Mouse (Mus musculus) liver, postnatal 0 days (tissue): ENCODE data around the gene Stx8. TPM values are rescaled to one million over a fixed set of nuclear protein-coding genes. Genes with fewer than 3 reads are reported as not detected.

Experiments
- ATAC-seq: fragments of 200-750 bp; cut with Nextera tagmentation; 2 replicates; pipeline ENCODE4 v1.8.0; 2017; ENCODE audit warnings: mild to moderate bottlenecking, moderate library complexity
- DNase-seq: peaks from one replicate; pipeline ENCODE4 v3.0.0-alpha.2; 2016
- H3K27ac ChIP-seq: fragments of 300-500 bp; sonication (generic); 2 replicates; pipeline ENCODE4 v1.5.1; 2014; ENCODE audit warnings: antibody characterized with exemption, moderate library complexity, mild to moderate bottlenecking, low read depth
- H3K27me3 ChIP-seq: fragments of 300-500 bp; sonication (generic); 2 replicates; pipeline ENCODE4 v1.6.1; 2014; ENCODE audit warnings: low read length, control low read depth, mixed read lengths; ENCODE audit not compliant: insufficient read depth
- H3K36me3 ChIP-seq: fragments of 300-500 bp; sonication (generic); replicated peaks from 2 replicates; pipeline ENCODE4 v1.6.1; 2014; ENCODE audit warnings: mild to moderate bottlenecking, control low read depth, low read length, moderate library complexity, mixed read lengths; ENCODE audit not compliant: insufficient read depth
- H3K4me1 ChIP-seq: fragments of 300-500 bp; sonication (generic); 2 replicates; pipeline ENCODE4 v1.6.1; 2014; ENCODE audit warnings: antibody characterized with exemption, mild to moderate bottlenecking, control low read depth; ENCODE audit not compliant: insufficient read depth
- H3K4me2 ChIP-seq: fragments of 300-500 bp; sonication (generic); 2 replicates; pipeline ENCODE4 v1.6.1; 2014; ENCODE audit warnings: low read depth, mild to moderate bottlenecking, low read length, moderate library complexity, mixed read lengths
- H3K4me3 ChIP-seq: fragments of 300-500 bp; sonication (generic); 2 replicates; pipeline ENCODE4 v1.5.1; 2014; ENCODE audit warnings: low read depth, low read length
- H3K9ac ChIP-seq: fragments of 300-500 bp; sonication (generic); replicated peaks from 2 replicates; pipeline ENCODE4 v1.6.1; 2014; ENCODE audit warnings: mild to moderate bottlenecking, moderate library complexity
- H3K9me3 ChIP-seq: fragments of 300-500 bp; sonication (generic); 2 replicates; pipeline ENCODE4 v1.6.1; 2016; ENCODE audit warnings: mild to moderate bottlenecking, control low read depth, low read length, mixed read lengths
- CTCF ChIP-seq: sonication (generic); IDR thresholded peaks from 2 replicates; pipeline ENCODE4 v1.5.1; 2016; ENCODE audit warnings: antibody characterized with exemption, low read depth
- EP300 ChIP-seq: IDR thresholded peaks from 2 replicates; pipeline ENCODE4 v1.6.1; 2016; ENCODE audit warnings: antibody characterized with exemption, low read depth, mild to moderate bottlenecking
- WGBS: fragments of 180-500 bp; shearing (Covaris S2); extraction: QIAGEN DNeasy Blood & Tissue Kit; methylation state at CpG from one replicate; pipeline ENCODE4 v1.1.7; 2014; ENCODE audit not compliant: insufficient replicate concordance; 5-methylcytosine and 5-hydroxymethylcytosine counted together
- polyA plus RNA-seq: library from polyadenylated mRNA; unstranded; fragments of >200 nt; fragmentation: Nextera tagmentation; extraction: Ambion mirVana; gene quantifications from 2 replicates; pipeline ENCODE4 v1.2.1, GENCODE M21; 2015

Gene Stx8
- polyA plus RNA-seq, 1 experiment from 2014 or later: 27.4 TPM

GRCm38 (mm10) chr11:68049261-68050165, 83.5 kb downstream of the Stx8 start:
- Histone ChIP-seq H3K27me3 (no peaks in the 10 kb centered on the region), H3K27ac (no peak overlapping the region), H3K9ac (no peak overlapping the region), H3K36me3 (no peaks in the 10 kb centered on the region), H3K4me1 (no peaks in the 10 kb centered on the region), H3K4me2 (no peak overlapping the region), H3K4me3 (no peak overlapping the region), H3K9me3 (no peaks in the 10 kb centered on the region)
- ATAC-seq (no peak), DNase-seq (no peak)
- 81% methylated on average over 17 of the region's 17 CpGs for WGBS
- TF ChIP-seq EP300: no peak
- TF ChIP-seq CTCF: no peak

GRCm38 (mm10) chr11:68050725-68051124, 84.7 kb downstream of the Stx8 start:
- H3K27me3 ChIP-seq: no peaks in the 10 kb centered on the region
- H3K9me3 ChIP-seq: no peaks in the 10 kb centered on the region
- DNase-seq (no peak), ATAC-seq (no peak)
- 75% methylated on average over 12 of the region's 12 CpGs for WGBS
- no peaks in the 10 kb centered on the region for H3K4me1 ChIP-seq
- no peak overlapping the region for H3K27ac ChIP-seq
- TF ChIP-seq EP300: no peak
- TF ChIP-seq CTCF: no peak
- no peaks in the 10 kb centered on the region for H3K36me3 ChIP-seq
- H3K4me2 ChIP-seq: no peak overlapping the region
- no peak overlapping the region for H3K4me3 ChIP-seq
- H3K9ac ChIP-seq: no peak overlapping the region

- H3K36me3 ChIP-seq: no peaks in the 10 kb centered on the region
- DNase-seq (no peak), ATAC-seq (no peak)
- no peak overlapping the region for H3K9ac ChIP-seq
- no peaks in the 10 kb centered on the region for H3K4me1 ChIP-seq
- no peak overlapping the region for H3K27ac ChIP-seq
- no peak overlapping the region for H3K4me3 ChIP-seq
- no peaks in the 10 kb centered on the region for H3K9me3 ChIP-seq
- H3K27me3 ChIP-seq: no peaks in the 10 kb centered on the region
- TF ChIP-seq EP300: no peak
- no peak for TF ChIP-seq CTCF
- no peak overlapping the region for H3K4me2 ChIP-seq
- 85% methylated on average over 4 of the region's 4 CpGs for WGBS
These were observed 85.3 kb downstream of the Stx8 start for GRCm38 (mm10) chr11:68051305-68051704.

GRCm38 (mm10) chr11:68058466-68059201, 92.6 kb downstream of the Stx8 start:
- H3K4me2 ChIP-seq: no peak overlapping the region
- no peak for ATAC-seq
- DNase-seq: no peak
- TF ChIP-seq EP300 (no peak), CTCF (no peak)
- H3K27ac ChIP-seq: no peak overlapping the region
- H3K9me3 ChIP-seq: no peaks in the 10 kb centered on the region
- no peaks in the 10 kb centered on the region for H3K36me3 ChIP-seq
- H3K4me1 ChIP-seq: no peaks in the 10 kb centered on the region; the same call in 1 of the 2 replicates
- no peak overlapping the region for H3K9ac ChIP-seq
- WGBS: 78% methylated on average over 5 of the region's 5 CpGs
- no peak overlapping the region for H3K4me3 ChIP-seq
- no peaks in the 10 kb centered on the region for H3K27me3 ChIP-seq

GRCm38 (mm10) chr11:68060651-68061050, 94.7 kb downstream of the Stx8 start:
- ATAC-seq: no peak
- no peaks in the 10 kb centered on the region for H3K27me3 ChIP-seq
- no peak for DNase-seq
- TF ChIP-seq EP300: no peak
- TF ChIP-seq CTCF: no peak
- H3K9me3 ChIP-seq: no peaks in the 10 kb centered on the region
- H3K4me3 ChIP-seq: no peak overlapping the region
- no peaks in the 10 kb centered on the region; the same call in 1 of the 2 replicates for H3K4me1 ChIP-seq
- no peaks in the 10 kb centered on the region for H3K36me3 ChIP-seq
- no peak overlapping the region for H3K4me2 ChIP-seq
- 55% methylated on average over 4 of the region's 4 CpGs for WGBS
- no peak overlapping the region for H3K9ac ChIP-seq
- H3K27ac ChIP-seq: no peak overlapping the region

GRCm38 (mm10) chr11:68062116-68062515, 96.1 kb downstream of the Stx8 start:
- Histone ChIP-seq H3K27me3 (no peaks in the 10 kb centered on the region), H3K9me3 (no peaks in the 10 kb centered on the region), H3K36me3 (no peaks in the 10 kb centered on the region), H3K4me2 (no peak overlapping the region), H3K4me3 (no peak overlapping the region), H3K9ac (no peak overlapping the region), H3K4me1 (no peaks in the 10 kb centered on the region; the same call in 1 of the 2 replicates), H3K27ac (no peak overlapping the region)
- 81% methylated on average over 2 of the region's 2 CpGs for WGBS
- DNase-seq: no peak
- TF ChIP-seq EP300: no peak
- no peak for TF ChIP-seq CTCF
- ATAC-seq: no peak
